Mouse (Mus musculus): ENCODE measurements around the gene Pibf1. TPM values are rescaled to one million over a fixed set of nuclear protein-coding genes. Genes with fewer than 3 reads are reported as not detected.

The Pibf1 gene
- polyA plus RNA-seq, 1 experiment from 2014 or later = 24.8 TPM

GRCm38 (mm10) chr14:99280825-99281433, 181.7 kb downstream of the Pibf1 start:
- no peak for ATAC-seq (ENCODE audit: insufficient number of reproducible peaks, low FRiP score, low TSS enrichment, low read depth)

GRCm38 (mm10) chr14:99285486-99285885, 186.3 kb downstream of the Pibf1 start:
- Histone ChIP-seq H3K27me3 (ENCODE audit: control insufficient read depth, insufficient read depth, low read length) (no peaks in the 10 kb centered on the region), H3K9me3 (ENCODE audit: control insufficient read depth, low read length) (no peaks in the 10 kb centered on the region), H3K4me1 (ENCODE audit: control insufficient read depth, insufficient read depth, low read length) (no peaks in the 10 kb centered on the region), H3K4me3 (ENCODE audit: low read depth, low read length) (no peak overlapping the region), H3K27ac (replicated peaks; ENCODE audit: low read depth, low read length) (no peak overlapping the region), H3K4me2 (ENCODE audit: low read depth, severe bottlenecking) (no peak overlapping the region), H3K9ac (ENCODE audit: low read length) (no peak overlapping the region), H3K36me3 (ENCODE audit: control insufficient read depth, insufficient read depth, low read length) (no peaks in the 10 kb centered on the region)
- no peak for ATAC-seq (ENCODE audit: insufficient number of reproducible peaks, low FRiP score, low TSS enrichment, low read depth)
- no peak for DNase-seq (ENCODE audit: low spot score)
- WGBS = 88% methylated on average over 4 of the region's 4 CpGs

More at GRCm38 (mm10) chr14:99280825-99281433, 181.7 kb downstream of the Pibf1 start:
- no peak overlapping the region for H3K27ac ChIP-seq (replicated peaks; ENCODE audit: low read depth, low read length)
- DNase-seq (ENCODE audit: low spot score) = no peak
- WGBS = 73% methylated on average over 5 of the region's 5 CpGs
- H3K4me3 ChIP-seq (ENCODE audit: low read depth, low read length) = no peak overlapping the region
- no peaks in the 10 kb centered on the region for H3K27me3 ChIP-seq (ENCODE audit: control insufficient read depth, insufficient read depth, low read length)
- no peak overlapping the region for H3K4me2 ChIP-seq (ENCODE audit: low read depth, severe bottlenecking)
- H3K4me1 ChIP-seq (ENCODE audit: control insufficient read depth, insufficient read depth, low read length) = no peaks in the 10 kb centered on the region
- H3K9me3 ChIP-seq (ENCODE audit: control insufficient read depth, low read length) = no peaks in the 10 kb centered on the region
- H3K9ac ChIP-seq (ENCODE audit: low read length) = no peak overlapping the region
- H3K36me3 ChIP-seq (ENCODE audit: control insufficient read depth, insufficient read depth, low read length) = no peaks in the 10 kb centered on the region

- H3K4me3 ChIP-seq (ENCODE audit: low read depth, low read length) = no peak overlapping the region
- H3K27me3 ChIP-seq (ENCODE audit: control insufficient read depth, insufficient read depth, low read length) = no peaks in the 10 kb centered on the region
- no peak overlapping the region for H3K4me2 ChIP-seq (ENCODE audit: low read depth, severe bottlenecking)
- H3K36me3 ChIP-seq (ENCODE audit: control insufficient read depth, insufficient read depth, low read length) = no peaks in the 10 kb centered on the region
- DNase-seq (ENCODE audit: low spot score) = no peak
- WGBS = 89% methylated on average over 5 of the region's 5 CpGs
- H3K9me3 ChIP-seq (ENCODE audit: control insufficient read depth, low read length) = no peaks in the 10 kb centered on the region
- H3K4me1 ChIP-seq (ENCODE audit: control insufficient read depth, insufficient read depth, low read length) = no peaks in the 10 kb centered on the region
- no peak overlapping the region for H3K27ac ChIP-seq (replicated peaks; ENCODE audit: low read depth, low read length)
- no peak for ATAC-seq (ENCODE audit: insufficient number of reproducible peaks, low FRiP score, low TSS enrichment, low read depth)
- H3K9ac ChIP-seq (ENCODE audit: low read length) = no peak overlapping the region
Measured at GRCm38 (mm10) chr14:99292176-99292575, 193.0 kb downstream of the Pibf1 start.

GRCm38 (mm10) chr14:99294424-99294823, 195.2 kb downstream of the Pibf1 start:
- DNase-seq (ENCODE audit: low spot score) (no peak), ATAC-seq (ENCODE audit: insufficient number of reproducible peaks, low FRiP score, low TSS enrichment, low read depth) (no peak)
- 90% methylated on average over 8 of the region's 8 CpGs for WGBS
- no peak overlapping the region for H3K27ac ChIP-seq (replicated peaks; ENCODE audit: low read depth, low read length)
- H3K27me3 ChIP-seq (ENCODE audit: control insufficient read depth, insufficient read depth, low read length) = no peaks in the 10 kb centered on the region
- no peak overlapping the region for H3K4me3 ChIP-seq (ENCODE audit: low read depth, low read length)
- H3K36me3 ChIP-seq (ENCODE audit: control insufficient read depth, insufficient read depth, low read length) = no peaks in the 10 kb centered on the region
- H3K9ac ChIP-seq (ENCODE audit: low read length) = no peak overlapping the region
- H3K9me3 ChIP-seq (ENCODE audit: control insufficient read depth, low read length) = no peaks in the 10 kb centered on the region
- H3K4me1 ChIP-seq (ENCODE audit: control insufficient read depth, insufficient read depth, low read length) = no peaks in the 10 kb centered on the region
- H3K4me2 ChIP-seq (ENCODE audit: low read depth, severe bottlenecking) = no peak overlapping the region

GRCm38 (mm10) chr14:99295606-99296341, 196.6 kb downstream of the Pibf1 start:
- Histone ChIP-seq H3K36me3 (ENCODE audit: control insufficient read depth, insufficient read depth, low read length) (no peaks in the 10 kb centered on the region), H3K9ac (ENCODE audit: low read length) (no peak overlapping the region), H3K4me1 (ENCODE audit: control insufficient read depth, insufficient read depth, low read length) (no peaks in the 10 kb centered on the region), H3K4me2 (ENCODE audit: low read depth, severe bottlenecking) (no peak overlapping the region), H3K27ac (replicated peaks; ENCODE audit: low read depth, low read length) (no peak overlapping the region), H3K4me3 (ENCODE audit: low read depth, low read length) (no peak overlapping the region), H3K9me3 (ENCODE audit: control insufficient read depth, low read length) (no peaks in the 10 kb centered on the region), H3K27me3 (ENCODE audit: control insufficient read depth, insufficient read depth, low read length) (peaks cover 4% of the 10 kb centered on the region; the same call in 1 of the 2 replicates)
- WGBS = 63% methylated on average over 15 of the region's 15 CpGs
- DNase-seq (ENCODE audit: low spot score) = no peak
- no peak for ATAC-seq (ENCODE audit: insufficient number of reproducible peaks, low FRiP score, low TSS enrichment, low read depth)

GRCm38 (mm10) chr14:99298385-99299021, 199.3 kb downstream of the Pibf1 start, which contains the start of gene Klf5:
Gene Klf5, plus strand, starts transcription at chr14:99298691.
- Histone ChIP-seq H3K9ac (ENCODE audit: low read length) (peak within 1 kb of the TSS; percentile 55), H3K4me3 (ENCODE audit: low read depth, low read length) (peak within 1 kb of the TSS; percentile 65), H3K4me2 (ENCODE audit: low read depth, severe bottlenecking) (peak within 1 kb of the TSS; percentile 93), H3K36me3 (ENCODE audit: control insufficient read depth, insufficient read depth, low read length) (no peaks in the 10 kb centered on the region), H3K27ac (replicated peaks; ENCODE audit: low read depth, low read length) (0 out of 2 replicates have a peak within 1 kb of the TSS, but pooled peaks have one; percentile 4), H3K4me1 (ENCODE audit: control insufficient read depth, insufficient read depth, low read length) (no peaks in the 10 kb centered on the region), H3K27me3 (ENCODE audit: control insufficient read depth, insufficient read depth, low read length) (peaks cover 4% of the 10 kb centered on the region; the same call in 1 of the 2 replicates), H3K9me3 (ENCODE audit: control insufficient read depth, low read length) (no peaks in the 10 kb centered on the region)
- peak; percentile 92 for DNase-seq (ENCODE audit: low spot score)
- under 1% methylated on average over 45 of the region's 67 CpGs for WGBS
- peak; percentile 97 for ATAC-seq (ENCODE audit: insufficient number of reproducible peaks, low FRiP score, low TSS enrichment, low read depth)

- Histone ChIP-seq H3K27ac (replicated peaks; ENCODE audit: low read depth, low read length) (0 out of 2 replicates have a peak overlapping the region, but pooled peaks have one; percentile 3), H3K36me3 (ENCODE audit: control insufficient read depth, insufficient read depth, low read length) (no peaks in the 10 kb centered on the region), H3K4me3 (ENCODE audit: low read depth, low read length) (peak overlapping the region; percentile 65), H3K9ac (ENCODE audit: low read length) (peak overlapping the region; percentile 55), H3K27me3 (ENCODE audit: control insufficient read depth, insufficient read depth, low read length) (peaks cover 4% of the 10 kb centered on the region; the same call in 1 of the 2 replicates), H3K4me2 (ENCODE audit: low read depth, severe bottlenecking) (peak overlapping the region; percentile 93), H3K9me3 (ENCODE audit: control insufficient read depth, low read length) (no peaks in the 10 kb centered on the region), H3K4me1 (ENCODE audit: control insufficient read depth, insufficient read depth, low read length) (no peaks in the 10 kb centered on the region)
- DNase-seq (ENCODE audit: low spot score) = peak; percentile 74
- ATAC-seq (ENCODE audit: insufficient number of reproducible peaks, low FRiP score, low TSS enrichment, low read depth) = peak; percentile 63
- under 1% methylated on average over 58 of the region's 60 CpGs for WGBS
Measured at GRCm38 (mm10) chr14:99299022-99299481, 199.8 kb downstream of the Pibf1 start.

GRCm38 (mm10) chr14:99299701-99300191, 200.5 kb downstream of the Pibf1 start:
- ATAC-seq (ENCODE audit: insufficient number of reproducible peaks, low FRiP score, low TSS enrichment, low read depth) (no peak), DNase-seq (ENCODE audit: low spot score) (peak; percentile 51)
- Histone ChIP-seq H3K9ac (ENCODE audit: low read length) (0 out of 2 replicates have a peak overlapping the region, but pooled peaks have one; percentile 55), H3K4me3 (ENCODE audit: low read depth, low read length) (peak overlapping the region; percentile 65), H3K27me3 (ENCODE audit: control insufficient read depth, insufficient read depth, low read length) (peaks cover 4% of the 10 kb centered on the region; the same call in 1 of the 2 replicates), H3K27ac (replicated peaks; ENCODE audit: low read depth, low read length) (no peak overlapping the region), H3K4me1 (ENCODE audit: control insufficient read depth, insufficient read depth, low read length) (no peaks in the 10 kb centered on the region), H3K36me3 (ENCODE audit: control insufficient read depth, insufficient read depth, low read length) (no peaks in the 10 kb centered on the region), H3K4me2 (ENCODE audit: low read depth, severe bottlenecking) (peak overlapping the region; percentile 93), H3K9me3 (ENCODE audit: control insufficient read depth, low read length) (no peaks in the 10 kb centered on the region)
- WGBS = 3% methylated on average over 21 of the region's 21 CpGs
